Mouse (Mus musculus): ENCODE measurements around the gene Arid1b.
A peak's percentile ranks its signal among the peaks of the same experiment; 100 is the strongest.

The Arid1b gene

GRCm38 (mm10) chr17:5022019-5022544 lies 27.9 kb downstream of the Arid1b start:
- DNase-seq = no peak

- DNase-seq = no peak
Measured at GRCm38 (mm10) chr17:5023745-5024144, 29.6 kb downstream of the Arid1b start.

- no peak for DNase-seq
Measured at GRCm38 (mm10) chr17:5025400-5025799, 31.3 kb downstream of the Arid1b start.

- DNase-seq = no peak
Measured at GRCm38 (mm10) chr17:5026578-5026977, 32.4 kb downstream of the Arid1b start.

- DNase-seq = no peak
Measured at GRCm38 (mm10) chr17:5029148-5029547, 35.0 kb downstream of the Arid1b start.

GRCm38 (mm10) chr17:5030290-5030689 lies 36.2 kb downstream of the Arid1b start:
- no peak for DNase-seq

GRCm38 (mm10) chr17:5033346-5033745 lies 39.2 kb downstream of the Arid1b start:
- DNase-seq = no peak

GRCm38 (mm10) chr17:5034201-5034600 lies 40.1 kb downstream of the Arid1b start:
- no peak for DNase-seq

- DNase-seq = no peak
Measured at GRCm38 (mm10) chr17:5036200-5036835, 42.2 kb downstream of the Arid1b start.

GRCm38 (mm10) chr17:5037199-5037598 lies 43.1 kb downstream of the Arid1b start:
- peak; percentile 40 for DNase-seq

GRCm38 (mm10) chr17:5039826-5040225 lies 45.7 kb downstream of the Arid1b start:
- no peak for DNase-seq

GRCm38 (mm10) chr17:5043871-5044270 lies 49.7 kb downstream of the Arid1b start:
- DNase-seq = peak; percentile 29

- DNase-seq = no peak
Measured at GRCm38 (mm10) chr17:5045613-5046012, 51.5 kb downstream of the Arid1b start.

- no peak for DNase-seq
Measured at GRCm38 (mm10) chr17:5047373-5047772, 53.2 kb downstream of the Arid1b start.

- peak; percentile 73 for DNase-seq
Measured at GRCm38 (mm10) chr17:5050266-5050665, 56.1 kb downstream of the Arid1b start.

GRCm38 (mm10) chr17:5050970-5051530 lies 56.9 kb downstream of the Arid1b start:
- no peak for DNase-seq

GRCm38 (mm10) chr17:5052091-5052799 lies 58.1 kb downstream of the Arid1b start:
- DNase-seq = no peak

GRCm38 (mm10) chr17:5052800-5053179 lies 58.7 kb downstream of the Arid1b start:
- DNase-seq = no peak

GRCm38 (mm10) chr17:5053201-5053600 lies 59.1 kb downstream of the Arid1b start:
- DNase-seq = no peak

GRCm38 (mm10) chr17:5055412-5055811 lies 61.3 kb downstream of the Arid1b start:
- DNase-seq = no peak

GRCm38 (mm10) chr17:5056654-5057053 lies 62.5 kb downstream of the Arid1b start:
- DNase-seq = no peak

- DNase-seq = no peak
Measured at GRCm38 (mm10) chr17:5057286-5057685, 63.2 kb downstream of the Arid1b start.

- peak; percentile 37 for DNase-seq
Measured at GRCm38 (mm10) chr17:5057944-5058720, 64.0 kb downstream of the Arid1b start.
